Mouse (Mus musculus) cerebellum, adult 2 months (tissue): Measurements from ENCODE around the gene Wwp2.

Experiments
- CTCF ChIP-seq: fragments of 200-500 bp; IDR thresholded peaks from 2 replicates; pipeline ENCODE4 v1.5.1; 2011; ENCODE audit warnings: low read depth, mild to moderate bottlenecking, control low read depth, low read length, moderate library complexity, borderline replicate concordance; ENCODE audit not compliant: insufficient read depth
- POLR2A ChIP-seq: fragments of 200-500 bp; IDR thresholded peaks from 2 replicates; pipeline ENCODE4 v1.6.1; 2011; ENCODE audit warnings: low read length, control low read depth, borderline replicate concordance; ENCODE audit not compliant: insufficient read depth

- TF ChIP-seq POLR2A (no peak), CTCF (no peak)
These were observed 40.0 kb upstream of the Wwp2 start for GRCm38 (mm10) chr8:107396106-107396670.
